12 mouse cellular contexts compared by ENCODE assay signal in the genomic region with DNA sequence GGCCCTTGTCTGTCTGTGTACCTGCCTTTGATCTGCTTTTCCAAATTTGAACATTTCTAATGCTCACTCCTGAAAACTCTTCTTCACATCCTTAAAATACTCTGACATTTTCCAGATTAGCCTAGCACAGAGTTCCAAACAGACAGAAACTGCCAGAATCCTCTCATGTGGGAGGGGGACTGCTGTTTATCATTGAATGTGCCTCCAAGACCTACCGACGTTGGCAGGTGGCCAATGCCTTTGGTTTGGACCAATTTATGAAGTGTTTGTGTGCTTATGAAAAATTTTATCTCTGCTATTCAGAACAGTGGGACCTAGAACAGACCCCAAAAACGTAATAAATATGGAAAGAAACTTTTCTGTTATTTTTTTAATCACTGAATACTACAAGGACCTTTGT.
DNase-seq lines count a peak whose midpoint lies in the region; ATAC-seq and TF ChIP-seq lines count a peak whose summit lies in the region.
"Had no signal": no experiment of that assay in that cellular context is flagged by ENCODE, and none has a peak within 500 bp of the region (broad histone marks: within the 10 kb centered on the region; RNA-seq: fewer than 3 reads in every experiment).

No protein-coding gene starts in this region.

- WGBS in forebrain, embryonic 16.5 days: 42% methylated on average over 3 of the region's 3 CpGs
- WGBS in forebrain, embryonic 11.5 days: 87% methylated on average over 3 of the region's 3 CpGs

- H3K4me3 ChIP-seq in forebrain, embryonic 16.5 days (replicated peaks; ENCODE audit: low read length): no peak overlapping the region
- no peak overlapping the region for H3K4me3 ChIP-seq in forebrain, embryonic 11.5 days (ENCODE audit: low read depth, low read length)
- H3K4me3 ChIP-seq in left cerebral cortex, adult 2 months: no peak overlapping the region
- H3K4me3 ChIP-seq: liver, embryonic 13.5 days had no signal

- no peak for TF ChIP-seq CTCF in left cerebral cortex, adult 2 months (IDR thresholded peaks at IDR 0.05)

- H3K27me3 ChIP-seq in forebrain, embryonic 16.5 days (replicated peaks; ENCODE audit: control insufficient read depth, insufficient read depth, low read length): no peaks in the 10 kb centered on the region
- no peaks in the 10 kb centered on the region for H3K27me3 ChIP-seq in forebrain, embryonic 11.5 days (ENCODE audit: control insufficient read depth, insufficient read depth, low read length)
- H3K27me3 ChIP-seq: liver, embryonic 13.5 days had no signal

- no peaks in the 10 kb centered on the region for H3K9me3 ChIP-seq in forebrain, embryonic 16.5 days (ENCODE audit: control insufficient read depth, low read length)
- no peaks in the 10 kb centered on the region for H3K9me3 ChIP-seq in forebrain, embryonic 11.5 days (ENCODE audit: control insufficient read depth, low read length)
- H3K9me3 ChIP-seq: liver, embryonic 13.5 days had no signal

- H3K36me3 ChIP-seq in forebrain, embryonic 16.5 days (ENCODE audit: control insufficient read depth, insufficient read depth): no peaks in the 10 kb centered on the region
- no peaks in the 10 kb centered on the region for H3K36me3 ChIP-seq in forebrain, embryonic 11.5 days (ENCODE audit: control insufficient read depth, insufficient read depth, low read length)
- H3K36me3 ChIP-seq: liver, embryonic 13.5 days had no signal

- no peak overlapping the region for H3K9ac ChIP-seq in forebrain, embryonic 16.5 days (replicated peaks; ENCODE audit: low read depth, low read length)
- H3K9ac ChIP-seq in forebrain, embryonic 11.5 days (ENCODE audit: low read length): no peak overlapping the region
- H3K9ac ChIP-seq: liver, embryonic 13.5 days had no signal

- no peak for DNase-seq in forebrain, embryonic 11.5 days (ENCODE audit: low spot score)
- peak in 1 of 2 experiments; percentile 27 for DNase-seq in left cerebral cortex, adult 2 months (ENCODE audit: extremely low spot score in 1 of 2, low spot score in 2 of 2)
- no peak for DNase-seq in left cerebral cortex, adult 11 months (ENCODE audit: low spot score)
- peak; percentile 22 for DNase-seq in urinary bladder, postnatal 14 days (ENCODE audit: low spot score)
- DNase-seq in urinary bladder, adult 18-20 months (ENCODE audit: low spot score in 2 of 2): no peak
- no peak for DNase-seq in gastrocnemius, postnatal 36 days
- DNase-seq: adrenal gland, adult 2 months; embryo, embryonic 11 days; kidney, adult 9 months; liver, embryonic 13.5 days; thymus, postnatal 14 days had no signal

- intact Hi-C loops in left cerebral cortex, adult 2 months (cut with DNase I): no loop called here
- intact Hi-C loops in gastrocnemius, postnatal 36 days (cut with DNase I): no loop called here

- 0 out of 2 replicates have a peak overlapping the region, but pooled peaks have one; percentile 27 for H3K27ac ChIP-seq in forebrain, embryonic 16.5 days (ENCODE audit: low read length)
- H3K27ac ChIP-seq in forebrain, embryonic 11.5 days (ENCODE audit: low read depth, low read length): no peak overlapping the region
- H3K27ac ChIP-seq in left cerebral cortex, adult 2 months: peak overlapping the region; percentile 47
- H3K27ac ChIP-seq: liver, embryonic 13.5 days had no signal

- no peak overlapping the region for H3K4me2 ChIP-seq in forebrain, embryonic 16.5 days (ENCODE audit: low read length)
- H3K4me2 ChIP-seq in forebrain, embryonic 11.5 days (ENCODE audit: low read depth, low read length, severe bottlenecking): no peak overlapping the region
- H3K4me2 ChIP-seq: liver, embryonic 13.5 days had no signal

- peaks cover 51% of the 10 kb centered on the region for H3K4me1 ChIP-seq in forebrain, embryonic 16.5 days (replicated peaks; ENCODE audit: control insufficient read depth, insufficient read depth, low read length)
- peaks cover 7% of the 10 kb centered on the region; the same call in 1 of the 2 replicates for H3K4me1 ChIP-seq in forebrain, embryonic 11.5 days (replicated peaks; ENCODE audit: control insufficient read depth, insufficient read depth, low read length)

- no peak for ATAC-seq in forebrain, embryonic 16.5 days
- ATAC-seq in forebrain, embryonic 11.5 days (replicated peaks; ENCODE audit: low FRiP score): no peak
